Mouse (Mus musculus): ENCODE measurements around the gene Tcirg1.

- no peak for TF ChIP-seq CTCF (IDR thresholded peaks at IDR 0.05; ENCODE audit: borderline replicate concordance, extremely low read depth, insufficient read depth, insufficient read length)
- no peak for TF ChIP-seq POLR2A (IDR thresholded peaks at IDR 0.05; ENCODE audit: borderline replicate concordance, extremely low read depth, insufficient read depth, insufficient read length, poor library complexity, severe bottlenecking)
Observed at GRCm38 (mm10) chr19:3955033-3955432, 48.1 kb upstream of the Tcirg1 start.
